Mouse (Mus musculus) lung, embryonic 15.5 days (tissue): ENCODE measurements around the gene Tmub2. TPM values are rescaled to one million over a fixed set of nuclear protein-coding genes. Genes with fewer than 3 reads are reported as not detected.

ENCODE experiments used
- ATAC-seq: fragments of 200-750 bp; cut with Nextera tagmentation; 2 replicates; pipeline ENCODE4 v1.8.0; 2017; ENCODE audit warnings: moderate number of reproducible peaks, borderline replicate concordance; ENCODE audit not compliant: low FRiP score, low TSS enrichment; ENCODE audit errors: extremely low read depth
- H3K27ac ChIP-seq: fragments of 300-500 bp; sonication (generic); 2 replicates; pipeline ENCODE4 v1.5.1; 2015; ENCODE audit warnings: moderate library complexity, mild to moderate bottlenecking, inconsistent platforms
- H3K27me3 ChIP-seq: fragments of 300-500 bp; sonication (generic); 2 replicates; pipeline ENCODE4 v1.6.1; 2015; ENCODE audit warnings: inconsistent platforms
- H3K36me3 ChIP-seq: fragments of 300-500 bp; sonication (generic); 2 replicates; pipeline ENCODE4 v1.6.1; 2015; ENCODE audit warnings: inconsistent platforms
- H3K4me1 ChIP-seq: fragments of 300-500 bp; sonication (generic); 2 replicates; pipeline ENCODE4 v1.6.1; 2015; ENCODE audit warnings: inconsistent platforms
- H3K4me2 ChIP-seq: fragments of 300-500 bp; sonication (generic); 2 replicates; pipeline ENCODE4 v1.6.1; 2015; ENCODE audit warnings: inconsistent platforms, mild to moderate bottlenecking, moderate library complexity
- H3K4me3 ChIP-seq: fragments of 300-500 bp; sonication (generic); 2 replicates; pipeline ENCODE4 v1.5.1; 2015; ENCODE audit warnings: mild to moderate bottlenecking, inconsistent platforms
- H3K9ac ChIP-seq: fragments of 300-500 bp; sonication (generic); 2 replicates; pipeline ENCODE4 v1.6.1; 2015; ENCODE audit warnings: inconsistent platforms
- H3K9me3 ChIP-seq: fragments of 300-500 bp; sonication (generic); 2 replicates; pipeline ENCODE4 v1.6.1; 2016; ENCODE audit warnings: inconsistent platforms
- WGBS: fragments of 180-500 bp; shearing (Covaris S2); methylation state at CpG from one replicate; pipeline ENCODE4 v1.1.7; 2015; 5-methylcytosine and 5-hydroxymethylcytosine counted together
- polyA plus RNA-seq: library from polyadenylated mRNA; unstranded; fragments of >200 nt; fragmentation: Nextera tagmentation; extraction: Ambion mirVana; gene quantifications from 2 replicates; pipeline ENCODE4 v1.2.1, GENCODE M21; 2015

Tmub2 gene
- polyA plus RNA-seq, 1 experiment from 2014 or later, result 51.4 TPM

DNA sequence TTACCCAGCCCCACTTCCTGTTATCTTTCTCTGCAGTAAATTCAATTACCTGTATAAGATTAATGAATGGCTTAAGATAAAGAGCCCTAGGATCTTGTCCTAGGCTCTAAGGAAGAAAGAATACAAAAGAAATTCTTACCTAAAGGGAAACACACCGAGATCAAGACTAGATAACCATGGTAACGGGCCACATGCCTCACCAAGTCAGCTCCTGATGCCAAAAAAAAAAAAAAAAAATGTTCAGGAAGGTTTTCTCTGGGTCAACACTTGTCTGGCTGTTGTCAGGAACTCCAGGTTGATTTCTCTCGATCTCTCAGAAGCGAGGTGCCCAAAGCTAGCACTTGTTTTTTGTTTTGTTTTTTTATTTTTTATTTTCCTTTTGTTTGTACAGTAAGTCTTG, 49.3 kb downstream of the Tmub2 start:
- no peak overlapping the region for H3K4me2 ChIP-seq
- no peaks in the 10 kb centered on the region for H3K9me3 ChIP-seq
- no peaks in the 10 kb centered on the region for H3K36me3 ChIP-seq
- 38% methylated on average over 4 of the region's 4 CpGs for WGBS
- H3K4me1 ChIP-seq, result peaks cover 16% of the 10 kb centered on the region
- ATAC-seq, result no peak
- H3K4me3 ChIP-seq, result no peak overlapping the region
- no peaks in the 10 kb centered on the region for H3K27me3 ChIP-seq
- no peak overlapping the region for H3K27ac ChIP-seq
- H3K9ac ChIP-seq, result no peak overlapping the region

DNA sequence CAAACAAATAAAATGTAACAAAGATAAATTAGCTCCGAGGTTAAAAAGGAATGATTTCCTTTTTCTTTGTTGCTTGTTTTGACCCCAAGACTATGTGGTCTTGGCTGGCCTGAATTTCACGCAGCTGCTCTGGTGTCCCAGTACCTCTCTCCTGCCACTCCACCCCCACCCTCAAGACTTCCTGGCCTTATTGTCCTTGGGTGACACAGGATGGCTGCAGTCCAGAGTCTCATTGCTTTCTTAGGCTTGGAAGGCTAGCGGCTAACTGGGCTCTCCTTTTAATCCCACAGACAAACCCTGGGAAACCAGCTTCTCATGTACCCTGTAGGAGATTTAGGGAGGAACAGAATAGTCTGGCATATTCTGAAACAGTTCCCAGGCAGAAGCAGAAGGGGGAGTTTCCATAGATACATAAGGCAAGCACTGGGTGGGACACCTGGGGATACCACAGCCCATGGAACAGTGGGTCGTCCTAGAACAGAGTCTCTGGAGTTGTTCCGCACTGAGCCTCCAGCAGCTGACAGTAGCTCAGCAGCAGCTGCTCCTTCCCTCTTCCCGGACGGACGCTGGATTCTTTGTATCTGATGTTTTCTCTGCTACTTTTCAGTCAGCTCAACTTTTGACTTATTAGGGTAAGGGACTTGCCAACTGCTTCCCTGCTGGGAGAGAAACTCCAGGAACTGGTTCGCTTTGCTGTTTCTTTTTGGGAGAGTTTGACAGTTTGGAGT, 50.4 kb downstream of the Tmub2 start:
- Histone ChIP-seq H3K9me3 (no peaks in the 10 kb centered on the region), H3K27ac (no peak overlapping the region), H3K4me1 (peaks cover 24% of the 10 kb centered on the region), H3K27me3 (no peaks in the 10 kb centered on the region), H3K4me2 (no peak overlapping the region), H3K36me3 (no peaks in the 10 kb centered on the region), H3K9ac (no peak overlapping the region), H3K4me3 (no peak overlapping the region)
- no peak for ATAC-seq
- 27% methylated on average over 9 of the region's 9 CpGs for WGBS

DNA sequence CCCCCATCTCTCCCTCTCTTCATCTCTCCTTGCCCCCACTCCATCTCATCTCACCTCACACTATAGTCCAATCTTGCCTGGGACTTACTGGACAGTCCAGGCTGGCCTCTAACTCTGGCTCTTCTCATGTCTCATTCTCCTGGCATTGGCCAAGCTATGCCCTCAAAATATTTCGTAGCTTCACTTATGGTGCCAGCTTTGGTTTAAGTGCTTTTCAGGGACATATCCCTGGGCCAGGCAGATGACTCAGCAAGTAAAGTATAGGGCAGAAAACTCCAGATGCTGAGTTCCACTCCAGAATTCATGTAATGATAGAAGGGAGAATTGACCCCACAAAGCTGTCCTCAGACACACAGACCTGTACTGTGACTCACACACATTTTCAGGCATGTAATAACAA, 51.5 kb downstream of the Tmub2 start:
- Histone ChIP-seq H3K9ac (no peak overlapping the region), H3K27me3 (no peaks in the 10 kb centered on the region), H3K9me3 (no peaks in the 10 kb centered on the region), H3K4me1 (peaks cover 24% of the 10 kb centered on the region), H3K4me3 (no peak overlapping the region), H3K27ac (no peak overlapping the region), H3K36me3 (no peaks in the 10 kb centered on the region), H3K4me2 (no peak overlapping the region)
- no peak for ATAC-seq
- 69% methylated on average over 1 of the region's 1 CpGs for WGBS

DNA sequence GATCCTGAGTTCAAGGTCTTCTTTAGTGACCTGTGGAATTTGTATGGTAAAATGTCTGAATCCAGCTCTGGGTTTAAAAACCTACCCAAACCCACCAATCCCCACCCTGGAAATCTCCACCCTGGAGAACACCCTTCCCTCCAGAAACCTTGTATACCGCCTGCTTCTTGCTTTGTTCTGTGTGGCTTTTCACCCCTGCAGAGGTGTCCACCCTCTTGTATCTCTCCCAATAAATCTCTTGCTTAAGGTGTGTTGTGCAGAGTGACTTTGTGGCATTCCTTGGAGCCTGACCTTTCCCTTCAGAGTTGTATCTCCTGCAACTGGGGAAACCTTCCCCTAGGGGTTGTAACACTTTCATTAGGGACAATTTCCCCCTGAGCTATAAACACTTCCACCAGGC, 53.2 kb downstream of the Tmub2 start:
- Histone ChIP-seq H3K4me3 (no peak overlapping the region), H3K9me3 (no peaks in the 10 kb centered on the region), H3K27ac (no peak overlapping the region), H3K4me2 (no peak overlapping the region), H3K4me1 (peaks cover 24% of the 10 kb centered on the region), H3K27me3 (no peaks in the 10 kb centered on the region), H3K9ac (no peak overlapping the region), H3K36me3 (no peaks in the 10 kb centered on the region)
- no peak for ATAC-seq
- 63% methylated on average over 1 of the region's 1 CpGs for WGBS

DNA sequence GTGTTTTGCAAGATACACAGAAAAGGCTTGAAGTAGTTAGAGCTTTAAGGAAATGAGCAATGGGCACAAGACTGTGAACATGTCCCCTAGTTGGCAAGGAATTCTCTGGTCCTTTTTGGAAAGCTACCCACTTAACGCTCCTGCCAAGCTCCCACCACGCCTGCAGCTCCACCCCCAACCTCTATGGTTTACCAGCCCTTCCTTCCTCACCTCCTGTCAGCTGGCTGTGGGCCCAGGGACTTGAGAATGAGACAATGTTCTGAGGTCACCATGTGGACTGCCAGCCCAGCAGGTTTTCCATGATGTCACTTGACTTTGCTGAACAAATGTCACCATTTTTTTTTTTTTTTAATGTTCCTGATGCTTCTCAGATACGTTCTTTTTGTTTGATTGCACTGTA, 53.8 kb downstream of the Tmub2 start:
- Histone ChIP-seq H3K4me3 (no peak overlapping the region), H3K27ac (peak overlapping the region; percentile 75), H3K9me3 (no peaks in the 10 kb centered on the region), H3K9ac (no peak overlapping the region), H3K4me1 (peaks cover 24% of the 10 kb centered on the region), H3K36me3 (no peaks in the 10 kb centered on the region), H3K27me3 (no peaks in the 10 kb centered on the region), H3K4me2 (no peak overlapping the region)
- WGBS, result 18% methylated on average over 3 of the region's 3 CpGs
- ATAC-seq, result peak; percentile 84

Other genes with a start within 250 kb of the Tmub2 start
- 0.59 and 0.63 TPM in 2 replicates for gene Cd300lg, start 243.4 kb upstream of the Tmub2 start, polyA plus RNA-seq
- 5.8 and 6.9 TPM in 2 replicates for gene Mpp2, start 196.4 kb upstream of the Tmub2 start, polyA plus RNA-seq
- gene Ppy, start 183.6 kb upstream of the Tmub2 start, polyA plus RNA-seq, result not detected in 2 replicates
- gene Pyy, start 177.1 kb upstream of the Tmub2 start, polyA plus RNA-seq, result not detected in 2 replicates
- gene Nags, start 139.4 kb upstream of the Tmub2 start, polyA plus RNA-seq, result 0.46 and 0.67 TPM in 2 replicates
- 31.9 and 36.5 TPM in 2 replicates for gene Tmem101, start 128.5 kb upstream of the Tmub2 start, polyA plus RNA-seq
- gene Lsm12, start 99.6 kb upstream of the Tmub2 start, polyA plus RNA-seq, result 112 and 136 TPM in 2 replicates
- gene G6pc3, start 95.3 kb upstream of the Tmub2 start, polyA plus RNA-seq, result 31.5 and 33.3 TPM in 2 replicates
- 71.3 and 76.7 TPM in 2 replicates for gene Hdac5, start 54.8 kb upstream of the Tmub2 start, polyA plus RNA-seq
- 19.9 and 20.4 TPM in 2 replicates for gene BC030867, start 36.0 kb upstream of the Tmub2 start, polyA plus RNA-seq
- 0.09 and 0.10 TPM in 2 replicates for gene Asb16, start 16.2 kb upstream of the Tmub2 start, polyA plus RNA-seq
- 13.3 and 13.6 TPM in 2 replicates for gene Atxn7l3, start 11.7 kb downstream of the Tmub2 start, polyA plus RNA-seq
- 83.5 and 86.1 TPM in 2 replicates for gene Ubtf, start 34.8 kb downstream of the Tmub2 start, polyA plus RNA-seq
- 10.1 and 14.0 TPM in 2 replicates for gene Slc4a1, start 81.3 kb downstream of the Tmub2 start, polyA plus RNA-seq
- gene Rundc3a, start 108.5 kb downstream of the Tmub2 start, polyA plus RNA-seq, result 1.6 and 2.0 TPM in 2 replicates
- gene Slc25a39, start 123.0 kb downstream of the Tmub2 start, polyA plus RNA-seq, result 240 and 247 TPM in 2 replicates
- 168 and 174 TPM in 2 replicates for gene Grn, start 145.4 kb downstream of the Tmub2 start, polyA plus RNA-seq
- gene Fam171a2, start 162.8 kb downstream of the Tmub2 start, polyA plus RNA-seq, result 4.7 and 6.9 TPM in 2 replicates
- 8.9 and 9.3 TPM in 2 replicates for gene Itga2b, start 185.2 kb downstream of the Tmub2 start, polyA plus RNA-seq